Mouse (Mus musculus): Measurements from ENCODE around the gene Sf3a2. TPM values are rescaled to one million over a fixed set of nuclear protein-coding genes. Genes with fewer than 3 reads are reported as not detected.
A peak's percentile ranks its signal among the peaks of the same experiment; 100 is the strongest.

Gene Sf3a2
- polyA plus RNA-seq, 1 experiment: 94.6 TPM

DNA sequence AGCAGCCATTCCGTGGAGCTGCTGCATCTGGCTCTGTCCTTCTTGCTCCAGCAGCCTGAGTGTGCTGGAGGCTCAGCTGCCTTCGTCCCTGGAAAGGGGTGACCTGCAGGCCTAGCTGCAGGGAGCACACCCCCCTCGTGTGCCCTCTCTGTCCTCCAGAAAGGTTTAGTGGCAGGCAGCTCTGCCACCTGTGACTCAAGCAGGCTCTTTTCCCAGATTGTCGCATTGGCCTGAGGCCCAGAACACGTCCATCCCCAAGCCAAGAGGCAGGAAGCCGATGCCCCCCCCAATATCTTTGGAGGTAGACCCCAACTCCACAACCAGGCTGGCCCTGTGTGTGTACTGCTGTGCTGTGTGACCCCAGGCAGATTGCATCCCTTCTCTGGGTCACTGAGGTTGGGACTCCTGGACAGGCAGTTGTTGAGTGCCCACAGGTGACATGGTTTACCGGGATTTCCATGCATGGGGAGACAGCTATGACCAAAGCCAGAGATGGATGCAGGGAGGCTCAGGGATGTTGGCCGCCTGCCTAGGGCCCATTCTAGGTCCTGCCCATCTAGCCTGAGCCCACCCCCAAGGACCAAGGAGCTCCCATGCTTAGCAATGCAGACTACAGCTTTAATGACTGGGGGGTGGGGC is 47.2 kb downstream of the Sf3a2 start:
- TF ChIP-seq CTCF (IDR thresholded peaks at IDR 0.05; ENCODE audit: borderline replicate concordance, control insufficient read depth, extremely low read depth, insufficient read depth, low read length, poor library complexity): no peak
- TF ChIP-seq POLR2A (IDR thresholded peaks at IDR 0.05; ENCODE audit: control insufficient read depth, extremely low read depth, insufficient read depth, low read length, poor library complexity): no peak
- no peak overlapping the region for H3K27ac ChIP-seq (ENCODE audit: control insufficient read depth, insufficient read depth, low read length)
- H3K4me1 ChIP-seq (replicated peaks; ENCODE audit: control insufficient read depth, insufficient read depth, low read length): peaks cover 17% of the 10 kb centered on the region; the same call in 1 of the 2 replicates
- 79% methylated on average over 8 of the region's 8 CpGs for WGBS
- no peaks in the 10 kb centered on the region for H3K36me3 ChIP-seq (ENCODE audit: control insufficient read depth, insufficient read depth, low read length)
- no peak for DNase-seq
- H3K27me3 ChIP-seq (ENCODE audit: control insufficient read depth, insufficient read depth, low read length): peaks cover 2% of the 10 kb centered on the region; the same call in 1 of the 2 replicates
- no peak overlapping the region for H3K4me3 ChIP-seq (ENCODE audit: control insufficient read depth, insufficient read depth, low read length)

DNA sequence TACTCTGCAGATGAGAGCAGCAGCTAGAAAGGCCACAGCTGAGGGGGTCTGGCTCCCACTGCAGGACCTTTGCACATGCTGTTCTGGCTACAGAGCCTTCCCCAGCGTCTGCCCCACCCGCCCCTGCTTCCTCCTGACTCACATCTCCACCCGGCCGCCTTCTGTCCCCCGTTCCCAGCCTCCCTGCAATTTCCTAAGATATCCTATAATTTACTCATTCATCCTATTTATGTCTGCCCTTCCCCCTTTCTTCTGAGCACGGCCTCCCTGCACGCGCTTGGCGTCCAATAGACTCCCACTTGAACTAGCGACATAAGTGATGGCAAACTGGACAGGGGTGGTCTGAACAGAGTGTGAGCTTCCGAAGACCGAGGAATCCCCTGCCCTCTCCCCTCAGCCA is 47.7 kb downstream of the Sf3a2 start:
- DNase-seq: no peak
- 91% methylated on average over 12 of the region's 12 CpGs for WGBS
- TF ChIP-seq POLR2A (IDR thresholded peaks at IDR 0.05; ENCODE audit: control insufficient read depth, extremely low read depth, insufficient read depth, low read length, poor library complexity) (no peak), CTCF (IDR thresholded peaks at IDR 0.05; ENCODE audit: borderline replicate concordance, control insufficient read depth, extremely low read depth, insufficient read depth, low read length, poor library complexity) (no peak)
- no peaks in the 10 kb centered on the region for H3K36me3 ChIP-seq (ENCODE audit: control insufficient read depth, insufficient read depth, low read length)
- H3K27ac ChIP-seq (ENCODE audit: control insufficient read depth, insufficient read depth, low read length): no peak overlapping the region
- H3K4me3 ChIP-seq (ENCODE audit: control insufficient read depth, insufficient read depth, low read length): no peak overlapping the region
- H3K27me3 ChIP-seq (ENCODE audit: control insufficient read depth, insufficient read depth, low read length): peaks cover 2% of the 10 kb centered on the region; the same call in 1 of the 2 replicates
- peaks cover 17% of the 10 kb centered on the region; the same call in 1 of the 2 replicates for H3K4me1 ChIP-seq (replicated peaks; ENCODE audit: control insufficient read depth, insufficient read depth, low read length)

DNA sequence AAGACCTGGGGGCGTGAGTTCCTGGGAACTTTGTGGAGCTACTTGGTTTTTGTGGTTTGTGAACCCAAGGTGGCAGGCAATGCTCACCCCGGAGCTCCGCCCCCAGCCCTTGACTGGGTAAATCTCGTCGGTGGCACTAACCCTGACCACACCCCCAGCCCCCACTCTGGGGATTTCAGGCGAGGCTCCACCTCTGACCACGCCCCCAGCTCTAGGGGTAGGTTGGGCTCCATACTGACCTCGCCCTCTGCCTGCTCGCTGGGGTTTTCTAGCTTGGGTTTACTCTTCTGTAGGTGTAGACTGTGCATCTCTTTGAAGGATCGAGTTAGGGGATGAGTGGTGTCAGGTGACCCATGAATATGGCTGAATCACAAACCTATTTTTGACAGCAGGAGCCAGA is 50.6 kb downstream of the Sf3a2 start:
- Histone ChIP-seq H3K36me3 (ENCODE audit: control insufficient read depth, insufficient read depth, low read length) (no peaks in the 10 kb centered on the region), H3K4me1 (replicated peaks; ENCODE audit: control insufficient read depth, insufficient read depth, low read length) (peaks cover 17% of the 10 kb centered on the region; the same call in 1 of the 2 replicates), H3K4me3 (ENCODE audit: control insufficient read depth, insufficient read depth, low read length) (no peak overlapping the region), H3K27ac (ENCODE audit: control insufficient read depth, insufficient read depth, low read length) (no peak overlapping the region), H3K27me3 (ENCODE audit: control insufficient read depth, insufficient read depth, low read length) (peaks cover 2% of the 10 kb centered on the region; the same call in 1 of the 2 replicates)
- WGBS: 1% methylated on average over 10 of the region's 10 CpGs
- peak; percentile 69 for DNase-seq
- TF ChIP-seq POLR2A (IDR thresholded peaks at IDR 0.05; ENCODE audit: control insufficient read depth, extremely low read depth, insufficient read depth, low read length, poor library complexity): no peak
- no peak for TF ChIP-seq CTCF (IDR thresholded peaks at IDR 0.05; ENCODE audit: borderline replicate concordance, control insufficient read depth, extremely low read depth, insufficient read depth, low read length, poor library complexity)

Other genes starting within 250 kb of the Sf3a2 start
- 188 and 209 TPM in 2 replicates for gene Rexo1, start 236.6 kb upstream of the Sf3a2 start, polyA plus RNA-seq (2012; rRNA removed)
- 31.0 and 46.9 TPM in 2 replicates for gene Klf16, start 220.9 kb upstream of the Sf3a2 start, polyA plus RNA-seq (2012; rRNA removed)
- gene Abhd17a, start 207.9 kb upstream of the Sf3a2 start, polyA plus RNA-seq (2012; rRNA removed): 310 and 359 TPM in 2 replicates
- 151 and 156 TPM in 2 replicates for gene Scamp4, start 195.3 kb upstream of the Sf3a2 start, polyA plus RNA-seq (2012; rRNA removed)
- 42.9 and 48.2 TPM in 2 replicates for gene Adat3, start 195.3 kb upstream of the Sf3a2 start, polyA plus RNA-seq (2012; rRNA removed)
- gene Gm49322, start 192.2 kb upstream of the Sf3a2 start, polyA plus RNA-seq (2012; rRNA removed): 7.5 and 8.1 TPM in 2 replicates
- gene Csnk1g2, start 175.4 kb upstream of the Sf3a2 start, polyA plus RNA-seq (2012; rRNA removed): 492 and 499 TPM in 2 replicates
- 94.7 and 103 TPM in 2 replicates for gene Btbd2, start 141.1 kb upstream of the Sf3a2 start, polyA plus RNA-seq (2012; rRNA removed)
- gene Mknk2, start 120.1 kb upstream of the Sf3a2 start, polyA plus RNA-seq (2012; rRNA removed): 606 and 621 TPM in 2 replicates
- gene Mob3a, start 96.2 kb upstream of the Sf3a2 start, polyA plus RNA-seq (2012; rRNA removed): 252 and 261 TPM in 2 replicates
- gene Izumo4, start 96.0 kb upstream of the Sf3a2 start, polyA plus RNA-seq (2012; rRNA removed): 56.4 and 66.9 TPM in 2 replicates
- 182 and 195 TPM in 2 replicates for gene Ap3d1, start 55.9 kb upstream of the Sf3a2 start, polyA plus RNA-seq (2012; rRNA removed)
- gene Dot1l, start 43.0 kb upstream of the Sf3a2 start, polyA plus RNA-seq (2012; rRNA removed): 121 and 155 TPM in 2 replicates
- 142 and 153 TPM in 2 replicates for gene Plekhj1, start 428 bp downstream of the Sf3a2 start, polyA plus RNA-seq (2012; rRNA removed)
- gene Amh, start 7.0 kb downstream of the Sf3a2 start, polyA plus RNA-seq (2012; rRNA removed): 6.3 and 8.8 TPM in 2 replicates
- gene Jsrp1, start 15.3 kb downstream of the Sf3a2 start, polyA plus RNA-seq (2012; rRNA removed): 0.24 TPM in 1 of 2 replicates, not detected in the other
- 1,706 and 1,988 TPM in 2 replicates for gene Oaz1, start 28.5 kb downstream of the Sf3a2 start, polyA plus RNA-seq (2012; rRNA removed)
- 0.10 and 1.0 TPM in 2 replicates for gene Lingo3, start 45.8 kb downstream of the Sf3a2 start, polyA plus RNA-seq (2012; rRNA removed)
- 187 and 242 TPM in 2 replicates for gene Lsm7, start 57.0 kb downstream of the Sf3a2 start, polyA plus RNA-seq (2012; rRNA removed)
- 153 and 167 TPM in 2 replicates for gene Sppl2b, start 57.1 kb downstream of the Sf3a2 start, polyA plus RNA-seq (2012; rRNA removed)
- gene Tmprss9, start 73.7 kb downstream of the Sf3a2 start, polyA plus RNA-seq (2012; rRNA removed): 0.23 and 0.28 TPM in 2 replicates
- 227 and 310 TPM in 2 replicates for gene Timm13, start 102.8 kb downstream of the Sf3a2 start, polyA plus RNA-seq (2012; rRNA removed)
- gene Lmnb2, start 120.0 kb downstream of the Sf3a2 start, polyA plus RNA-seq (2012; rRNA removed): 44.2 and 52.7 TPM in 2 replicates
- 36.2 and 53.2 TPM in 2 replicates for gene Gadd45b, start 131.9 kb downstream of the Sf3a2 start, polyA plus RNA-seq (2012; rRNA removed)
- 0.63 and 0.80 TPM in 2 replicates for gene Gng7, start 216.7 kb downstream of the Sf3a2 start, polyA plus RNA-seq (2012; rRNA removed)
- gene Diras1, start 227.5 kb downstream of the Sf3a2 start, polyA plus RNA-seq (2012; rRNA removed): 0.05 and 0.13 TPM in 2 replicates
- gene Slc39a3, start 239.2 kb downstream of the Sf3a2 start, polyA plus RNA-seq (2012; rRNA removed): 52.7 and 57.6 TPM in 2 replicates

All from thymus, adult 2 months (tissue).